Mouse (Mus musculus) frontal cortex, adult 2 months (tissue): Measurements from ENCODE around the gene F2. TPM values are rescaled to one million over a fixed set of nuclear protein-coding genes. Genes with fewer than 3 reads are reported as not detected.

Source experiments
- DNase-seq, 2 experiments: peaks; one replicate each; pipeline ENCODE4 v3.0.0; 2022; ENCODE audit warnings: low spot score in 1 of 2; ENCODE audit errors: extremely low spot score in 1 of 2
- polyA plus RNA-seq: library from polyadenylated mRNA; depleted of rRNA; stranded (reverse); fragments of >200 nt; gene quantifications from 2 replicates; pipeline ENCODE4 v1.2.3, GENCODE M21; 2012; rRNA removed

Gene F2
- polyA plus RNA-seq = 0.08 and 0.12 TPM in 2 replicates

GRCm38 (mm10) chr2:91636229-91636628, at the start of gene F2:
Gene F2, minus strand, starts transcription at chr2:91636414.
- DNase-seq = no peak

- DNase-seq = peak in 1 of 2 experiments; percentile 30
These were observed 47.7 kb upstream of the F2 start for GRCm38 (mm10) chr2:91683919-91684318.

- peak; percentile 41 to 90 for DNase-seq
These were observed 46.6 kb upstream of the F2 start for GRCm38 (mm10) chr2:91682850-91683249.

- no peak for DNase-seq
These were observed 40.7 kb upstream of the F2 start for GRCm38 (mm10) chr2:91676961-91677360.

GRCm38 (mm10) chr2:91676420-91676819, 40.2 kb upstream of the F2 start:
- DNase-seq = no peak

GRCm38 (mm10) chr2:91674895-91675294, 38.7 kb upstream of the F2 start:
- peak in 1 of 2 experiments; percentile 64 for DNase-seq

- no peak for DNase-seq
These were observed 37.4 kb upstream of the F2 start for GRCm38 (mm10) chr2:91673587-91673986.

GRCm38 (mm10) chr2:91670038-91670437, 33.8 kb upstream of the F2 start:
- DNase-seq = no peak

- no peak for DNase-seq
These were observed 33.1 kb upstream of the F2 start for GRCm38 (mm10) chr2:91669326-91669725.

- no peak for DNase-seq
These were observed 31.5 kb upstream of the F2 start for GRCm38 (mm10) chr2:91667747-91668146.

GRCm38 (mm10) chr2:91666386-91666910, 30.2 kb upstream of the F2 start:
- no peak for DNase-seq

GRCm38 (mm10) chr2:91664780-91665179, 28.6 kb upstream of the F2 start:
- no peak for DNase-seq

- DNase-seq = no peak
These were observed 24.8 kb upstream of the F2 start for GRCm38 (mm10) chr2:91660981-91661380.

GRCm38 (mm10) chr2:91659657-91660056, 23.4 kb upstream of the F2 start:
- DNase-seq = no peak

GRCm38 (mm10) chr2:91656774-91657173, 20.6 kb upstream of the F2 start:
- DNase-seq = no peak

GRCm38 (mm10) chr2:91655827-91656226, 19.6 kb upstream of the F2 start:
- DNase-seq = no peak

GRCm38 (mm10) chr2:91655388-91655787, 19.2 kb upstream of the F2 start:
- no peak for DNase-seq

- peak in 1 of 2 experiments; percentile 67 for DNase-seq
These were observed 16.6 kb upstream of the F2 start for GRCm38 (mm10) chr2:91652863-91653262.

- no peak for DNase-seq
These were observed 15.4 kb upstream of the F2 start for GRCm38 (mm10) chr2:91651458-91652258.

GRCm38 (mm10) chr2:91650360-91650995, 14.3 kb upstream of the F2 start:
- DNase-seq = no peak

- peak; percentile 96 to 98 for DNase-seq
These were observed 13.5 kb upstream of the F2 start, which contains the start of the genes Zfp408 and Arhgap1 for GRCm38 (mm10) chr2:91649553-91650359. Gene Zfp408, minus strand, starts transcription at chr2:91649791. Gene Arhgap1, plus strand, starts transcription at chr2:91649860.
